Mouse (Mus musculus): ENCODE measurements around the gene Tle3.

- TF ChIP-seq CTCF (IDR thresholded peaks at IDR 0.05; ENCODE audit: control insufficient read depth, insufficient read depth, insufficient read length): no peak
- TF ChIP-seq MAX (IDR thresholded peaks at IDR 0.05): no peak
- no peak for TF ChIP-seq USF1 (IDR thresholded peaks at IDR 0.05; ENCODE audit: low read depth)
Measured at GRCm38 (mm10) chr9:61424245-61424644, 52.1 kb downstream of the Tle3 start.
